Mouse (Mus musculus): ENCODE data around the gene Nradd. TPM values are rescaled to one million over a fixed set of nuclear protein-coding genes. Genes with fewer than 3 reads are reported as not detected.

The Nradd gene
- total RNA-seq (2012; rRNA removed): 0.33 and 0.58 TPM in 2 replicates
- 1 to 10 TPM in 1 of 2 experiments, not detected in 1; 1.1 TPM for polyA plus RNA-seq (2012; ENCODE audit: insufficient read depth in 1 of 2, insufficient read length in 2 of 2, low read depth in 1 of 2, low replicate concordance in 2 of 2, missing spikeins in 1 of 2)

DNA sequence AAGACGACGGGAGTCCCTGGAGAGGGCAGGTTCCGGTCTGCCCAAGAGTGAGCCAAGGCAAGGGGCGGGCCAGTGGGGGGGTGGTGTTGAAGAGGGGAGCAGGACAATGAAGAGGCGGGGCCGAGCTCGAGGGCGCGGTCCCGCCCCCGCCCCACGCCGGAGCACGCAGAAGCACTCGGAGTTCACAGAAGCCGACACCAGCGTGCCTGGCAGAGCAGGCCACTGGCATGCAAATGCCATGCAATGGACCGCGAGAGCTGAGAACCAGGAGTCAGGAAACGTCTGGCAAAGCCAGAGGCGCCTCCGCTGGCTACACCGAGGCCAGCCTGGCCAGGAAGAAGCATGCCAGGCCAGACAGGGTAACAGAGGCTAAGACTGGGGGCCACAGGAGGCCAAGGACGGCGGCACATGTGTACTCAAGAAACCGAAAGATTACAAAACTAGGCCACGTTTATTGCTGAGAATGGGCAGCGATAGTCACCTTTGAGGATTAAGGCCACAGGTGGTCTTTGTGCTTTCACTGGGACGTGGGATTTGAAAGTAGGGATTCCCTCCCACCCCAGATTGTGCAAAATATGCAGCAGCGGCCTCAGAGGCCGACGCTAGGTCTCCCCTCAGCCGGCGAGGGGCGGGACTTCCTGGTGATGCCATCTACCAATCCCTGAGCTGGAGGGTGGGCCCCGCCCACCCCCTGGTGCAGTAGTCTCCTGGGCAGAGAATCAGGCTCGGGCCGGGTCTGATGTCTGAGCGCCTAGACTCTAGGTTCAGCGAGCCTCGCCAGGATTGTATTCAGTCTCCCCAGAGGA, at the start of gene Nradd:
Nradd (minus strand) TSS at position 92 of the 806 bp plus-strand sequence.
- H3K9ac ChIP-seq (ENCODE audit: control insufficient read depth, low read depth, low read length, poor library complexity, severe bottlenecking): no peak within 1 kb of the TSS
- H3K4me3 ChIP-seq (ENCODE audit: control insufficient read depth in 1 of 2, insufficient read depth in 1 of 2, low read depth in 2 of 2, low read length in 2 of 2): no peak within 1 kb of the TSS
- H3K27ac ChIP-seq (ENCODE audit: control insufficient read depth, low read depth, low read length): no peak within 1 kb of the TSS
- H3K79me2 ChIP-seq (ENCODE audit: control insufficient read depth, insufficient read depth, low read length, poor library complexity): no peaks in the 10 kb centered on the region
- H3K4me1 ChIP-seq (ENCODE audit: control insufficient read depth in 1 of 2, insufficient read depth in 2 of 2, low read length in 2 of 2): no peaks in the 10 kb centered on the region
- no peak for DNase-seq (ENCODE audit: low read depth, low spot score)
- TF ChIP-seq POLR2A (IDR thresholded peaks at IDR 0.05; ENCODE audit: control insufficient read depth in 1 of 2, insufficient read depth in 1 of 2, low read depth in 1 of 2, low read length in 2 of 2, poor library complexity in 1 of 2): no peak
- TF ChIP-seq MAX (IDR thresholded peaks at IDR 0.05; ENCODE audit: low read length): no peak
- no peak for TF ChIP-seq POLR2AphosphoS5 (IDR thresholded peaks at IDR 0.05; ENCODE audit: borderline replicate concordance, low read depth, low read length)
- no peak for TF ChIP-seq CTCF (IDR thresholded peaks at IDR 0.05 in 2 of 3, conservative IDR thresholded peaks at IDR 0.05 in 1 of 3; ENCODE audit: control insufficient read depth in 1 of 3, insufficient read depth in 1 of 3, low read depth in 2 of 3, low read length in 3 of 3, poor library complexity in 1 of 3, severe bottlenecking in 1 of 3)
- no peak for TF ChIP-seq SMC3 (IDR thresholded peaks at IDR 0.05; ENCODE audit: low read depth, low read length)
- TF ChIP-seq TAL1 (IDR thresholded peaks at IDR 0.05; ENCODE audit: low read length): no peak
- no peak for TF ChIP-seq ETS1 (IDR thresholded peaks at IDR 0.05; ENCODE audit: low read depth, low read length)
- TF ChIP-seq MXI1 (IDR thresholded peaks at IDR 0.05; ENCODE audit: low read depth, low read length): no peak
- TF ChIP-seq EP300 (IDR thresholded peaks at IDR 0.05; ENCODE audit: low read depth in 1 of 2, low read length in 2 of 2): no peak
- TF ChIP-seq MAFK (IDR thresholded peaks at IDR 0.05; ENCODE audit: borderline replicate concordance, low read depth, low read length): no peak
- no peak for TF ChIP-seq GATA1 (IDR thresholded peaks at IDR 0.05; ENCODE audit: low read depth, low read length)
- TF ChIP-seq MAZ (IDR thresholded peaks at IDR 0.05; ENCODE audit: low read depth, low read length): no peak
- TF ChIP-seq MYB (IDR thresholded peaks at IDR 0.05; ENCODE audit: low read depth, low read length): no peak
- TF ChIP-seq KAT2A (conservative IDR thresholded peaks at IDR 0.05; ENCODE audit: low read depth, low read length): no peak
- TF ChIP-seq HCFC1 (IDR thresholded peaks at IDR 0.05; ENCODE audit: low read depth, low read length): no peak
- TF ChIP-seq MEF2A (IDR thresholded peaks at IDR 0.05; ENCODE audit: extremely low read depth, insufficient replicate concordance, low read depth, low read length, poor library complexity, severe bottlenecking): no peak
- no peaks in the 10 kb centered on the region for H3K9me3 ChIP-seq (replicated peaks; ENCODE audit: insufficient read depth, low read length)
- no peaks in the 10 kb centered on the region; a peak in 1 of 4 replicates for H3K36me3 ChIP-seq (ENCODE audit: control insufficient read depth in 1 of 2, insufficient read depth in 2 of 2, low read length in 2 of 2)
- H3K27me3 ChIP-seq (ENCODE audit: control insufficient read depth in 1 of 2, insufficient read depth in 2 of 2, low read length in 2 of 2): no peaks in the 10 kb centered on the region

DNA sequence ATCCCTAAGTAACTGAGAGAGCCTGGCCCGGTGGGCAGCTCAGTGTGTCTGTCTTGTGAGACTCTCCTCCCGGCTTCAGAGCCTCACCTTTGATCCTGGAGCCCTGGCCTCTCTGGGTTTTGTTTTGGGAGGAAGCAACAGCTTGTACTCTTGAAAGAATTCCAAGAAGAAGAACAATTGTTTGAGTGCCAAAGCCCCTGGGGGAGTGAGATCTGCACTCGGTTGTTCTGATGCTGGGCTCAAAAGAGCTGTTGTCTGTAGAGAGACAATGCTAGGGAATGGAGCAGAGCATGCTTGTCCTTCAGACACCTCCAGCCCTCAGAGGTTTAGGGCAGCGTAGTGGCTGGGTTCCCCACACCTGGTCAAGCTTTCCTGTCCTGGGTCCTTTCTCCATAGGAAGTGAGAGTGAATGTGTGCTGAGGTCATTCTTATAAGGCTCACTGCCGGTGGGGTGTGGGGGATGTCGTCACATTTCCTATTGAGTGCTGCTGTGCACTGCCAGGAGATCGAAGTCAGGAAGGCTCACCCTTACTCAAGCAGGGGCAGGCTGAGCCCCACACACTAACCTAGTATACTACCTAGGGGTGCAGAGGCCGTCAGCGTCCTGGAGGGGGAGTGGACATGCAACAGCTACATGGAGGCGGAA, 49.0 kb upstream of the Nradd start:
- H3K4me3 ChIP-seq (ENCODE audit: control insufficient read depth in 1 of 2, insufficient read depth in 1 of 2, low read depth in 2 of 2, low read length in 2 of 2): no peak overlapping the region
- DNase-seq (ENCODE audit: low read depth, low spot score): no peak
- peaks cover 0 to 18% of the 10 kb centered on the region in 2 experiments; a peak in 2 of 4 replicates for H3K4me1 ChIP-seq (ENCODE audit: control insufficient read depth in 1 of 2, insufficient read depth in 2 of 2, low read length in 2 of 2)
- TF ChIP-seq CHD1 (IDR thresholded peaks at IDR 0.05; ENCODE audit: low read depth, low read length) (no peak), NRF1 (IDR thresholded peaks at IDR 0.05; ENCODE audit: insufficient read depth, low read depth, low read length, poor library complexity, severe bottlenecking) (no peak), E2F4 (IDR thresholded peaks at IDR 0.05; ENCODE audit: borderline replicate concordance, low read depth, low read length) (no peak), NELFE (IDR thresholded peaks at IDR 0.05; ENCODE audit: low read depth, low read length) (no peak), MXI1 (IDR thresholded peaks at IDR 0.05; ENCODE audit: low read depth, low read length) (no peak), ZKSCAN1 (IDR thresholded peaks at IDR 0.05; ENCODE audit: low read depth, low read length) (no peak), ETS1 (IDR thresholded peaks at IDR 0.05; ENCODE audit: low read depth, low read length) (no peak), MYB (IDR thresholded peaks at IDR 0.05; ENCODE audit: low read depth, low read length) (no peak), RCOR1 (IDR thresholded peaks at IDR 0.05; ENCODE audit: low read depth, low read length) (no peak), KAT2A (conservative IDR thresholded peaks at IDR 0.05; ENCODE audit: low read depth, low read length) (no peak), USF2 (IDR thresholded peaks at IDR 0.05; ENCODE audit: borderline replicate concordance in 1 of 2, insufficient read depth in 1 of 2, low read depth in 1 of 2, low read length in 2 of 2) (no peak), GABPA (IDR thresholded peaks at IDR 0.05; ENCODE audit: low read depth, low read length) (no peak), MAZ (IDR thresholded peaks at IDR 0.05; ENCODE audit: low read depth, low read length) (no peak)
- H3K9ac ChIP-seq (ENCODE audit: control insufficient read depth, low read depth, low read length, poor library complexity, severe bottlenecking): no peak overlapping the region
- H3K27me3 ChIP-seq (ENCODE audit: control insufficient read depth in 1 of 2, insufficient read depth in 2 of 2, low read length in 2 of 2): no peaks in the 10 kb centered on the region
- peaks cover 0 to 8% of the 10 kb centered on the region in 2 experiments; a peak in 2 of 4 replicates for H3K36me3 ChIP-seq (ENCODE audit: control insufficient read depth in 1 of 2, insufficient read depth in 2 of 2, low read length in 2 of 2)
- H3K9me3 ChIP-seq (replicated peaks; ENCODE audit: insufficient read depth, low read length): no peaks in the 10 kb centered on the region
- H3K27ac ChIP-seq (ENCODE audit: control insufficient read depth, low read depth, low read length): no peak overlapping the region
- H3K79me2 ChIP-seq (ENCODE audit: control insufficient read depth, insufficient read depth, low read length, poor library complexity): 0 out of 2 replicates have a peak, but pooled peaks cover 1% of the 10 kb centered on the region
